Mouse (Mus musculus): ENCODE data around the gene Gm10521.

DNA sequence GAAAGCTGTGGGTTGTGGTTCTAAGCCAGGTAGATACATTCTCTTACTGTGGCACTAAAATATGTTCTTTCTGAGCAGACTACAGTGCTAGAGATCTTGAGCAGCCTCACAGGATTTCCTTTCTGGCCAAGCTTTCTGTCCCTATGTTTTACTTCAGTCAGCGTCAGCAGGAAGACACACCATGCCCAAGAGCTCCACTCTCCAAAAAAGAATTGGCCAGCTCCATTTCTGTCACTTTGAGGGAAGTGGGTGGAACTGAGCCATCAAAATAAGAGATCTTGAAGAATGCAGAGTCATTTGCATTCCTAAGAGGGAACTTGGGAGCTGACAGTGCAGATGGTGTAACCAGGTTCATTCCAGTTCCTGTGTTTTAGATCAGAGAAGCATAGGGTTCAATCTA lies 8.5 kb upstream of the Gm10521 start:
- TF ChIP-seq CTCF (IDR thresholded peaks at IDR 0.05; ENCODE audit: insufficient read depth, low read depth, low read length) (no peak), POLR2A (IDR thresholded peaks at IDR 0.05; ENCODE audit: insufficient read depth, low read depth, low read length) (no peak)

All from olfactory bulb, adult 2 months (tissue).